Mouse (Mus musculus) lung, adult 18-20 months (tissue): ENCODE data around the gene Fabp2.
A peak's percentile ranks its signal among the peaks of the same experiment; 100 is the strongest.
"Not testable (repeated sequence)": the region's sequence is repeated elsewhere in the genome, so short reads cannot be mapped to it uniquely, and the experiment has no call there.

Experiments
- DNase-seq, 2 experiments: peaks; one replicate each; pipeline ENCODE4 v3.0.0; 2022; ENCODE audit warnings: mixed read lengths in 2 of 2

Gene Fabp2

GRCm38 (mm10) chr3:122920572-122921435 lies 25.9 kb downstream of the Fabp2 start:
- DNase-seq = no peak

- no peak for DNase-seq
These were observed 27.0 kb downstream of the Fabp2 start for GRCm38 (mm10) chr3:122921676-122922527.

- no peak for DNase-seq
These were observed 28.3 kb downstream of the Fabp2 start for GRCm38 (mm10) chr3:122923147-122923546.

GRCm38 (mm10) chr3:122924009-122924914 lies 29.4 kb downstream of the Fabp2 start, which contains the start of gene 1810037I17Rik:
1810037I17Rik (plus strand) TSS chr3:122924203.
- DNase-seq = peak; percentile 96 to 98

- DNase-seq = no peak
These were observed 34.9 kb downstream of the Fabp2 start for GRCm38 (mm10) chr3:122929723-122930122.

GRCm38 (mm10) chr3:122932466-122932865 lies 37.6 kb downstream of the Fabp2 start:
- DNase-seq = no peak

GRCm38 (mm10) chr3:122937176-122937575 lies 42.3 kb downstream of the Fabp2 start:
- DNase-seq = not testable (repeated sequence)

- peak in 1 of 2 experiments; percentile 25 for DNase-seq
These were observed 44.3 kb downstream of the Fabp2 start for GRCm38 (mm10) chr3:122939215-122939614.

GRCm38 (mm10) chr3:122943387-122943890 lies 48.6 kb downstream of the Fabp2 start:
- no peak for DNase-seq
